Comparison of ENCODE assay signal across 9 mouse cellular contexts in genomic region chr1:191075199-191075883, GRCm38 (mm10). TPM values are rescaled to one million over a fixed set of nuclear protein-coding genes. Genes with fewer than 3 reads are reported as not detected.
DNase-seq lines count a peak whose midpoint lies in the region; ATAC-seq and TF ChIP-seq lines count a peak whose summit lies in the region.
"Had no signal": no experiment of that assay in that cellular context is flagged by ENCODE, and none has a peak within 500 bp of the region (broad histone marks: within the 10 kb centered on the region; RNA-seq: fewer than 3 reads in every experiment).

No protein-coding gene starts in this region.

- TF ChIP-seq CTCF in heart, postnatal 0 days (IDR thresholded peaks at IDR 0.05; ENCODE audit: low read depth) = peak; percentile 81

- no peak for TF ChIP-seq EP300 in heart, postnatal 0 days (IDR thresholded peaks at IDR 0.05; ENCODE audit: low read depth)

- peak; percentile 33 for ATAC-seq in common myeloid progenitor, adult 5-6 weeks (replicated peaks; ENCODE audit: low read depth, poor library complexity, severe bottlenecking)
- ATAC-seq in heart, postnatal 0 days (ENCODE audit: insufficient read depth, low read depth) = peak; percentile 78
- no peak; the same call in 1 of the 2 replicates for ATAC-seq in erythroid progenitor cell, adult 5-6 weeks (replicated peaks; ENCODE audit: low FRiP score, poor library complexity, severe bottlenecking)

- H3K9me3 ChIP-seq in heart, postnatal 0 days (replicated peaks; ENCODE audit: control insufficient read depth, low read length) = no peaks in the 10 kb centered on the region
- H3K9me3 ChIP-seq: neural tube, embryonic 13.5 days had no signal

- H3K4me2 ChIP-seq in heart, postnatal 0 days (ENCODE audit: low read depth, low read length) = peak overlapping the region; percentile 3; the same call in 1 of the 2 replicates
- H3K4me2 ChIP-seq: neural tube, embryonic 13.5 days had no signal

- H3K36me3 ChIP-seq in heart, postnatal 0 days (replicated peaks; ENCODE audit: control insufficient read depth, insufficient read depth, low read length) = peaks cover 60% of the 10 kb centered on the region

- H3K9ac ChIP-seq in heart, postnatal 0 days (replicated peaks; ENCODE audit: low read depth, low read length) = no peak overlapping the region
- H3K9ac ChIP-seq: neural tube, embryonic 13.5 days had no signal

- WGBS in heart, postnatal 0 days = 39% methylated on average over 10 of the region's 10 CpGs

- H3K4me1 ChIP-seq in heart, postnatal 0 days (ENCODE audit: control insufficient read depth, insufficient read depth) = no peaks in the 10 kb centered on the region
- H3K4me1 ChIP-seq: neural tube, embryonic 13.5 days had no signal

- H3K27me3 ChIP-seq in heart, postnatal 0 days (ENCODE audit: control insufficient read depth, insufficient read depth, low read length) = no peaks in the 10 kb centered on the region
- H3K27me3 ChIP-seq: neural tube, embryonic 13.5 days had no signal

- DNase-seq in layer of hippocampus, adult 11-12 months (ENCODE audit: low spot score) = peak; percentile 49
- DNase-seq in layer of hippocampus, adult 9-10 months (ENCODE audit: low spot score) = no peak
- peak; percentile 94 for DNase-seq in NIH3T3 (ENCODE audit: low read depth)
- peak; percentile 76 for DNase-seq in heart, postnatal 0 days (ENCODE audit: low spot score)
- peak; percentile 36 to 67 for DNase-seq in layer of hippocampus, postnatal 14 days (ENCODE audit: low spot score in 2 of 2)
- DNase-seq in mesoderm, embryonic 11.5 days (ENCODE audit: low read depth, low spot score) = peak; percentile 73

- H3K27ac ChIP-seq in heart, postnatal 0 days (ENCODE audit: low read depth) = peak overlapping the region; percentile 9
- H3K27ac ChIP-seq: neural tube, embryonic 13.5 days had no signal

- no peak overlapping the region for H3K4me3 ChIP-seq in heart, postnatal 0 days (ENCODE audit: low read depth, low read length)
- H3K4me3 ChIP-seq: neural tube, embryonic 13.5 days had no signal

RNA-seq across cellular contexts. Expression of gene Nsl1, which starts 12.5 kb away (rescaled TPM):
- total RNA-seq in common myeloid progenitor, adult 5-6 weeks (2017) = 10.2 and 13.3 TPM in 2 replicates
- total RNA-seq in heart, postnatal 0 days (2014; rRNA removed; ENCODE audit: low replicate concordance) = 3.0 and 3.2 TPM in 2 replicates
- 3.5 and 4.1 TPM in 2 replicates for polyA plus RNA-seq in heart, postnatal 0 days (2015; fragmentation: Nextera tagmentation; extraction: Ambion mirVana)
- 1 to 10 TPM in 1 of 2 experiments, under 1 TPM in 1; 0.60 to 1.2 TPM for total RNA-seq in layer of hippocampus, postnatal 14 days (2021)
- total RNA-seq in erythroid progenitor cell, adult 5-6 weeks (2015; ENCODE audit: low replicate concordance) = 13.3 and 33.1 TPM in 2 replicates
- total RNA-seq in erythroid progenitor cell, adult 5-6 weeks (2017; ENCODE audit: low replicate concordance) = 24.9 and 26.4 TPM in 2 replicates

RNA-seq across cellular contexts. Expression of gene Tatdn3, which starts 12.6 kb away (rescaled TPM):
- total RNA-seq in common myeloid progenitor, adult 5-6 weeks (2017) = 16.9 and 24.8 TPM in 2 replicates
- total RNA-seq in heart, postnatal 0 days (2014; rRNA removed; ENCODE audit: low replicate concordance) = 8.3 and 18.8 TPM in 2 replicates
- 20.0 and 21.2 TPM in 2 replicates for polyA plus RNA-seq in heart, postnatal 0 days (2015; fragmentation: Nextera tagmentation; extraction: Ambion mirVana)
- total RNA-seq in layer of hippocampus, postnatal 14 days (2021) = 10 to 100 TPM; 30.0 to 42.1 TPM
- total RNA-seq in erythroid progenitor cell, adult 5-6 weeks (2015; ENCODE audit: low replicate concordance) = 6.3 and 24.1 TPM in 2 replicates
- total RNA-seq in erythroid progenitor cell, adult 5-6 weeks (2017; ENCODE audit: low replicate concordance) = 3.9 and 22.1 TPM in 2 replicates

RNA-seq across cellular contexts. Expression of gene Batf3, which starts 22.3 kb away (rescaled TPM):
- 6.0 TPM in 1 of 2 replicates, not detected in the other for total RNA-seq in common myeloid progenitor, adult 5-6 weeks (2017)
- not detected in 2 replicates for total RNA-seq in heart, postnatal 0 days (2014; rRNA removed; ENCODE audit: low replicate concordance)
- 1.2 and 1.3 TPM in 2 replicates for polyA plus RNA-seq in heart, postnatal 0 days (2015; fragmentation: Nextera tagmentation; extraction: Ambion mirVana)
- not detected for total RNA-seq in layer of hippocampus, postnatal 14 days (2021)
- 1.4 TPM in 1 of 2 replicates, not detected in the other for total RNA-seq in erythroid progenitor cell, adult 5-6 weeks (2015; ENCODE audit: low replicate concordance)
- total RNA-seq in erythroid progenitor cell, adult 5-6 weeks (2017; ENCODE audit: low replicate concordance) = not detected in 2 replicates

RNA-seq across cellular contexts. Expression of gene Spata45, which starts 38.9 kb away (rescaled TPM):
- not detected in 2 replicates for total RNA-seq in common myeloid progenitor, adult 5-6 weeks (2017)
- total RNA-seq in heart, postnatal 0 days (2014; rRNA removed; ENCODE audit: low replicate concordance) = not detected in 2 replicates
- polyA plus RNA-seq in heart, postnatal 0 days (2015; fragmentation: Nextera tagmentation; extraction: Ambion mirVana) = not detected in 2 replicates
- total RNA-seq in layer of hippocampus, postnatal 14 days (2021) = not detected
- not detected in 2 replicates for total RNA-seq in erythroid progenitor cell, adult 5-6 weeks (2015; ENCODE audit: low replicate concordance)
- not detected in 2 replicates for total RNA-seq in erythroid progenitor cell, adult 5-6 weeks (2017; ENCODE audit: low replicate concordance)
- polyA plus RNA-seq: neural tube, embryonic 13.5 days had no signal

RNA-seq across cellular contexts. Expression of gene Flvcr1, which starts 49.4 kb away (rescaled TPM):
- total RNA-seq in common myeloid progenitor, adult 5-6 weeks (2017) = 21.1 and 26.6 TPM in 2 replicates
- 5.2 and 11.1 TPM in 2 replicates for total RNA-seq in heart, postnatal 0 days (2014; rRNA removed; ENCODE audit: low replicate concordance)
- polyA plus RNA-seq in heart, postnatal 0 days (2015; fragmentation: Nextera tagmentation; extraction: Ambion mirVana) = 1.6 and 2.4 TPM in 2 replicates
- 10 to 100 TPM; 18.6 to 21.6 TPM for total RNA-seq in layer of hippocampus, postnatal 14 days (2021)
- 5.8 and 7.1 TPM in 2 replicates for total RNA-seq in erythroid progenitor cell, adult 5-6 weeks (2015; ENCODE audit: low replicate concordance)
- total RNA-seq in erythroid progenitor cell, adult 5-6 weeks (2017; ENCODE audit: low replicate concordance) = 3.6 and 6.7 TPM in 2 replicates
